ENCODE assay signal across 17 mouse cellular contexts in genomic region chr1:185605996-185606395, GRCm38 (mm10).
"Had no signal": no experiment of that assay in that cellular context is flagged by ENCODE, and none has a peak within 500 bp of the region (broad histone marks: within the 10 kb centered on the region; RNA-seq: fewer than 3 reads in every experiment).

No protein-coding gene starts in this region.

- H3K4me2 ChIP-seq: lung, embryonic 15.5 days; midbrain, embryonic 11.5 days; midbrain, embryonic 13.5 days; midbrain, embryonic 15.5 days; neural tube, embryonic 12.5 days; stomach, embryonic 15.5 days had no signal

- H3K9ac ChIP-seq: lung, embryonic 15.5 days; midbrain, embryonic 13.5 days; midbrain, embryonic 15.5 days; neural tube, embryonic 12.5 days; stomach, embryonic 15.5 days had no signal

- H3K27ac ChIP-seq: lung, embryonic 15.5 days; macrophage; midbrain, embryonic 13.5 days; midbrain, embryonic 15.5 days; neural tube, embryonic 12.5 days; stomach, embryonic 15.5 days; stomach, postnatal 0 days had no signal

- H3K4me1 ChIP-seq: lung, embryonic 15.5 days; megakaryocyte, embryonic 14.5 days; midbrain, embryonic 13.5 days; midbrain, embryonic 15.5 days; neural tube, embryonic 12.5 days; stomach, embryonic 15.5 days had no signal

- ATAC-seq: lung, postnatal 0 days; midbrain, embryonic 13.5 days; midbrain, embryonic 15.5 days had no signal

- H3K4me3 ChIP-seq: lung, embryonic 15.5 days; megakaryocyte, embryonic 14.5 days; midbrain, embryonic 13.5 days; midbrain, embryonic 15.5 days; neural tube, embryonic 12.5 days; stomach, embryonic 15.5 days had no signal

- DNase-seq: lung, adult 2 months; lung, postnatal 14 days; lung, postnatal 36 days; right cerebral cortex, postnatal 14 days; thymus, adult 2 months; thymus, postnatal 25 days; thymus, postnatal 4 days had no signal

- H3K27me3 ChIP-seq: lung, embryonic 15.5 days; megakaryocyte, embryonic 14.5 days; midbrain, embryonic 13.5 days; midbrain, embryonic 15.5 days; neural tube, embryonic 12.5 days; stomach, embryonic 15.5 days had no signal

- H3K36me3 ChIP-seq: lung, embryonic 15.5 days; midbrain, embryonic 13.5 days; midbrain, embryonic 15.5 days; neural tube, embryonic 12.5 days; stomach, embryonic 15.5 days had no signal

- H3K9me3 ChIP-seq: lung, embryonic 15.5 days; midbrain, embryonic 13.5 days; midbrain, embryonic 15.5 days; neural tube, embryonic 12.5 days; stomach, embryonic 15.5 days had no signal
